Mouse (Mus musculus) erythroblast, embryonic 14.5 days (primary cell): ENCODE data around the gene Aldoart2.

Source experiments
- GATA1 ChIP-seq: IDR thresholded peaks from 2 replicates; pipeline ENCODE4 v1.6.1; 2012; ENCODE audit warnings: low read length, inconsistent platforms, mixed read lengths
- TAL1 ChIP-seq: IDR thresholded peaks from 3 replicates; pipeline ENCODE4 v1.6.1; 2012; ENCODE audit warnings: low read length, inconsistent platforms, mixed read lengths

DNA sequence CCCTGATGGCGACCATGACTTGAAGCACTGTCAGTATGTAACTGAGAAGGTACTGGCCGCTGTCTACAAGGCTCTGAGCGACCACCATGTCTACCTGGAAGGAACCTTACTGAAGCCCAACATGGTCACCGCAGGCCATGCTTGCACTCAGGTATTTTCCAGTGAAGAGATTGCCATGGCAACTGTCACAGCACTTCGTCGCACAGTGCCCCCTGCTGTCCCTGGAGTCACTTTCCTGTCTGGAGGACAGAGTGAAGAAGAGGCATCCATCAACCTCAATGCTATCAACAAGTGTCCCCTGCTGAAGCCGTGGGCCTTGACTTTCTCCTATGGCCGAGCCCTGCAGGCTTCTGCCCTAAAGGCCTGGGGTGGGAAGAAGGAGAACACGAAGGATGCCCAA, 828 bp downstream of the Aldoart2 start:
- TF ChIP-seq GATA1 (no peak), TAL1 (no peak)
